Comparison of ENCODE assay signal across 8 mouse cellular contexts in genomic region chr19:5894002-5894678, GRCm38 (mm10). TPM values are rescaled to one million over a fixed set of nuclear protein-coding genes. Genes with fewer than 3 reads are reported as not detected.
DNase-seq lines count a peak whose midpoint lies in the region; ATAC-seq and TF ChIP-seq lines count a peak whose summit lies in the region.

Gene Tigd3, minus strand, starts transcription at chr19:5894149.

- peak; percentile 99 for ATAC-seq in forebrain, embryonic 16.5 days
- peak; percentile 98 for ATAC-seq in neural tube, embryonic 15.5 days (ENCODE audit: low FRiP score)

- peak; percentile 97 for DNase-seq in MEL (ENCODE audit: low read depth, low spot score)
- peak; percentile 96 to 99 for DNase-seq in cerebellum, adult 18-20 months
- peak; percentile 92 to 93 for DNase-seq in heart, postnatal 36 days
- peak; percentile 93 to 96 for DNase-seq in layer of hippocampus, adult 2 months (ENCODE audit: low spot score in 2 of 2)
- peak; percentile 93 for DNase-seq in lung, adult 2 months
- DNase-seq in testis, postnatal 10 days (ENCODE audit: low spot score), result peak; percentile 96

- 3% methylated on average over 36 of the region's 36 CpGs for WGBS in forebrain, embryonic 16.5 days
- 2% methylated on average over 36 of the region's 36 CpGs for WGBS in lung, adult 2 months
- 5% methylated on average over 36 of the region's 36 CpGs for WGBS in neural tube, embryonic 15.5 days

- H3K27ac ChIP-seq in MEL (ENCODE audit: control insufficient read depth, low read depth, low read length), result peak within 1 kb of the TSS; percentile 11
- H3K27ac ChIP-seq in forebrain, embryonic 16.5 days (ENCODE audit: low read length), result peak within 1 kb of the TSS; percentile 76
- H3K27ac ChIP-seq in layer of hippocampus, adult 2 months, result peak within 1 kb of the TSS; percentile 87
- H3K27ac ChIP-seq in neural tube, embryonic 15.5 days (replicated peaks), result peak within 1 kb of the TSS; percentile 86

- intact Hi-C loops in heart, postnatal 36 days (cut with DNase I), result no loop called here

- peak within 1 kb of the TSS; percentile 68 for H3K9ac ChIP-seq in MEL (ENCODE audit: control insufficient read depth, low read depth, low read length, poor library complexity, severe bottlenecking)
- H3K9ac ChIP-seq in forebrain, embryonic 16.5 days (replicated peaks; ENCODE audit: low read depth, low read length), result peak within 1 kb of the TSS; percentile 92
- H3K9ac ChIP-seq in neural tube, embryonic 15.5 days (replicated peaks), result peak within 1 kb of the TSS; percentile 83

- H3K36me3 ChIP-seq in MEL (ENCODE audit: control insufficient read depth in 1 of 2, insufficient read depth in 2 of 2, low read length in 2 of 2), result peaks cover 6% of the 10 kb centered on the region in 2 experiments
- H3K36me3 ChIP-seq in forebrain, embryonic 16.5 days (ENCODE audit: control insufficient read depth, insufficient read depth), result peaks cover 10% of the 10 kb centered on the region
- peaks cover 31% of the 10 kb centered on the region for H3K36me3 ChIP-seq in neural tube, embryonic 15.5 days

- peak in 1 of 2 experiments; percentile 49; a peak in 1 of 4 replicates for TF ChIP-seq EP300 in MEL (IDR thresholded peaks at IDR 0.05; ENCODE audit: low read depth in 1 of 2, low read length in 2 of 2)

- peak within 1 kb of the TSS; percentile 50 to 60; a peak in 3 of 4 replicates for H3K4me3 ChIP-seq in MEL (ENCODE audit: control insufficient read depth in 1 of 2, insufficient read depth in 1 of 2, low read depth in 2 of 2, low read length in 2 of 2)
- H3K4me3 ChIP-seq in forebrain, embryonic 16.5 days (replicated peaks; ENCODE audit: low read length), result peak within 1 kb of the TSS; percentile 81
- peak within 1 kb of the TSS; percentile 65 for H3K4me3 ChIP-seq in layer of hippocampus, adult 2 months
- peak within 1 kb of the TSS; percentile 68 for H3K4me3 ChIP-seq in lung, adult 2 months (replicated peaks; ENCODE audit: extremely low read depth, low read depth, low read length)
- H3K4me3 ChIP-seq in neural tube, embryonic 15.5 days (replicated peaks), result peak within 1 kb of the TSS; percentile 61

- no peaks in the 10 kb centered on the region; the same call in 1 of the 2 replicates for H3K79me2 ChIP-seq in MEL (ENCODE audit: control insufficient read depth, insufficient read depth, low read length, poor library complexity)

- TF ChIP-seq POLR2A in MEL (IDR thresholded peaks at IDR 0.05; ENCODE audit: control insufficient read depth in 1 of 2, insufficient read depth in 1 of 2, low read depth in 1 of 2, low read length in 2 of 2, poor library complexity in 1 of 2), result peak; percentile 73 to 85; a peak in 3 of 4 replicates
- 0 out of 2 replicates have a peak, but pooled peaks have one; percentile 17 for TF ChIP-seq POLR2A in lung, adult 2 months (IDR thresholded peaks at IDR 0.05; ENCODE audit: borderline replicate concordance, extremely low read depth, low read depth, low read length)

- peak within 1 kb of the TSS; percentile 84 for H3K4me2 ChIP-seq in forebrain, embryonic 16.5 days (ENCODE audit: low read length)
- peak within 1 kb of the TSS; percentile 73 for H3K4me2 ChIP-seq in neural tube, embryonic 15.5 days

- TF ChIP-seq RAD21 in MEL (IDR thresholded peaks at IDR 0.05; ENCODE audit: low read depth, low read length), result no peak

- no peak for TF ChIP-seq CTCF in MEL (IDR thresholded peaks at IDR 0.05 in 2 of 3, conservative IDR thresholded peaks at IDR 0.05 in 1 of 3; ENCODE audit: control insufficient read depth in 1 of 3, insufficient read depth in 1 of 3, low read depth in 2 of 3, low read length in 3 of 3, poor library complexity in 1 of 3, severe bottlenecking in 1 of 3)
- TF ChIP-seq CTCF in layer of hippocampus, adult 2 months (conservative IDR thresholded peaks at IDR 0.05), result no peak
- TF ChIP-seq CTCF in lung, adult 2 months (IDR thresholded peaks at IDR 0.05; ENCODE audit: insufficient read depth, low read length), result no peak

- no peaks in the 10 kb centered on the region for H3K27me3 ChIP-seq in MEL (ENCODE audit: control insufficient read depth in 1 of 2, insufficient read depth in 2 of 2, low read length in 2 of 2)
- no peaks in the 10 kb centered on the region for H3K27me3 ChIP-seq in forebrain, embryonic 16.5 days (replicated peaks; ENCODE audit: control insufficient read depth, insufficient read depth, low read length)
- no peaks in the 10 kb centered on the region for H3K27me3 ChIP-seq in neural tube, embryonic 15.5 days (replicated peaks)

- H3K4me1 ChIP-seq in MEL (ENCODE audit: control insufficient read depth in 1 of 2, insufficient read depth in 2 of 2, low read length in 2 of 2), result peaks cover 0 to 6% of the 10 kb centered on the region in 2 experiments; a peak in 2 of 4 replicates
- peaks cover 25% of the 10 kb centered on the region for H3K4me1 ChIP-seq in forebrain, embryonic 16.5 days (replicated peaks; ENCODE audit: control insufficient read depth, insufficient read depth, low read length)
- H3K4me1 ChIP-seq in lung, adult 2 months (ENCODE audit: control insufficient read depth, insufficient read depth, low read length), result no peaks in the 10 kb centered on the region; the same call in 1 of the 2 replicates
- H3K4me1 ChIP-seq in neural tube, embryonic 15.5 days, result peaks cover 30% of the 10 kb centered on the region

- H3K9me3 ChIP-seq in MEL (replicated peaks; ENCODE audit: insufficient read depth, low read length), result no peaks in the 10 kb centered on the region
- H3K9me3 ChIP-seq in forebrain, embryonic 16.5 days (ENCODE audit: control insufficient read depth, low read length), result no peaks in the 10 kb centered on the region
- H3K9me3 ChIP-seq in neural tube, embryonic 15.5 days (replicated peaks), result no peaks in the 10 kb centered on the region

TF ChIP-seq in MEL, 35 proteins besides CTCF, POLR2A, EP300 and RAD21 (continues in another document):
- TF ChIP-seq ETS1 (IDR thresholded peaks at IDR 0.05; ENCODE audit: low read depth, low read length) (peak; percentile 34; the same call in 1 of the 2 replicates), GABPA (IDR thresholded peaks at IDR 0.05; ENCODE audit: low read depth, low read length) (no peak), USF2 (IDR thresholded peaks at IDR 0.05; ENCODE audit: borderline replicate concordance in 1 of 2, insufficient read depth in 1 of 2, low read depth in 1 of 2, low read length in 2 of 2) (no peak), ZMIZ1 (IDR thresholded peaks at IDR 0.05; ENCODE audit: low read depth, low read length) (peak; percentile 84), SIN3A (IDR thresholded peaks at IDR 0.05; ENCODE audit: low read length) (peak; percentile 93), HCFC1 (IDR thresholded peaks at IDR 0.05; ENCODE audit: low read depth, low read length) (peak; percentile 69), NELFE (IDR thresholded peaks at IDR 0.05; ENCODE audit: low read depth, low read length) (peak; percentile 69), USF1 (IDR thresholded peaks at IDR 0.05; ENCODE audit: low read depth, low read length) (no peak), JUND (IDR thresholded peaks at IDR 0.05; ENCODE audit: low read depth, low read length) (no peak), KAT2A (conservative IDR thresholded peaks at IDR 0.05; ENCODE audit: low read depth, low read length) (no peak), UBTF (IDR thresholded peaks at IDR 0.05; ENCODE audit: borderline replicate concordance, insufficient read depth, low read depth, low read length) (no peak), NRF1 (IDR thresholded peaks at IDR 0.05; ENCODE audit: insufficient read depth, low read depth, low read length, poor library complexity, severe bottlenecking) (peak; percentile 56), ZC3H11A (IDR thresholded peaks at IDR 0.05; ENCODE audit: low read depth, low read length) (no peak), E2F4 (IDR thresholded peaks at IDR 0.05; ENCODE audit: borderline replicate concordance, low read depth, low read length) (0 out of 2 replicates have a peak, but pooled peaks have one; percentile 58), TAL1 (IDR thresholded peaks at IDR 0.05; ENCODE audit: low read length) (peak; percentile 45), TCF12 (IDR thresholded peaks at IDR 0.05; ENCODE audit: low read depth, low read length) (0 out of 2 replicates have a peak, but pooled peaks have one; percentile 23), POLR2AphosphoS5 (IDR thresholded peaks at IDR 0.05; ENCODE audit: borderline replicate concordance, low read depth, low read length) (no peak), CHD2 (IDR thresholded peaks at IDR 0.05; ENCODE audit: low read length) (peak; percentile 67), BHLHE40 (IDR thresholded peaks at IDR 0.05; ENCODE audit: borderline replicate concordance, low read depth, low read length) (no peak), CHD1 (IDR thresholded peaks at IDR 0.05; ENCODE audit: low read depth, low read length) (no peak), ZKSCAN1 (IDR thresholded peaks at IDR 0.05; ENCODE audit: low read depth, low read length) (no peak), MAFK (IDR thresholded peaks at IDR 0.05; ENCODE audit: borderline replicate concordance, low read depth, low read length) (no peak), RCOR1 (IDR thresholded peaks at IDR 0.05; ENCODE audit: low read depth, low read length) (no peak), TBP (IDR thresholded peaks at IDR 0.05; ENCODE audit: low read depth, low read length) (peak; percentile 51; the same call in 1 of the 2 replicates), MYC (IDR thresholded peaks at IDR 0.05; ENCODE audit: low read depth, low read length) (no peak), ELF1 (IDR thresholded peaks at IDR 0.05; ENCODE audit: low read depth, low read length) (peak; percentile 50), ZNF384 (IDR thresholded peaks at IDR 0.05; ENCODE audit: low read depth, low read length) (peak; percentile 57; the same call in 1 of the 2 replicates), SMC3 (IDR thresholded peaks at IDR 0.05; ENCODE audit: low read depth, low read length) (no peak; the same call in 1 of the 2 replicates), MEF2A (IDR thresholded peaks at IDR 0.05; ENCODE audit: extremely low read depth, insufficient replicate concordance, low read depth, low read length, poor library complexity, severe bottlenecking) (no peak), MAZ (IDR thresholded peaks at IDR 0.05; ENCODE audit: low read depth, low read length) (peak; percentile 70; the same call in 1 of the 2 replicates), POLR2AphosphoS2 (IDR thresholded peaks at IDR 0.05; ENCODE audit: low read length) (peak; percentile 97)

RNA-seq across cellular contexts. Expression of gene Tigd3, which starts in this region (rescaled TPM):
- total RNA-seq in MEL (2012; rRNA removed), result 1.9 and 2.1 TPM in 2 replicates
- polyA plus RNA-seq in MEL (2012; ENCODE audit: insufficient read depth in 1 of 2, insufficient read length in 2 of 2, low read depth in 1 of 2, low replicate concordance in 2 of 2, missing spikeins in 1 of 2), result 1 to 10 TPM in 1 of 2 experiments, not detected in 1; 2.2 TPM
- polyA plus RNA-seq in forebrain, embryonic 16.5 days (2015; fragmentation: Nextera tagmentation; extraction: Ambion mirVana), result 11.0 and 13.7 TPM in 2 replicates
- under 1 TPM; 0.57 to 0.64 TPM for total RNA-seq in heart, postnatal 36 days (2021)
- 1 to 10 TPM; 2.5 to 3.2 TPM for total RNA-seq in layer of hippocampus, adult 2 months (2021)
- 1.1 and 1.2 TPM in 2 replicates for polyA plus RNA-seq in lung, adult 2 months (2012; rRNA removed)
- polyA plus RNA-seq in neural tube, embryonic 15.5 days (2015; fragmentation: Nextera tagmentation; extraction: Ambion mirVana), result 8.9 and 10.0 TPM in 2 replicates

Comparison
In these comparisons a context has a peak if more than half of its experiments do, and no peak if none do; other contexts are left out.
1. Peak in every context shown above with its lines: DNase-seq, ATAC-seq, H3K4me3 ChIP-seq and H3K27ac ChIP-seq.
2. Peak in DNase-seq in heart, postnatal 36 days; RNA of the gene not detected or under 1 TPM.
3. H3K27ac ChIP-seq: peak in every context shown above with its lines; median percentile 87 in layer of hippocampus, adult 2 months; 86 in neural tube, embryonic 15.5 days; 76 in forebrain, embryonic 16.5 days; 11 in MEL.